Mouse (Mus musculus): Measurements from ENCODE around the gene Syt8. TPM values are rescaled to one million over a fixed set of nuclear protein-coding genes. Genes with fewer than 3 reads are reported as not detected.

Gene Syt8
- polyA plus RNA-seq, 1 experiment from 2014 or later = not detected

DNA sequence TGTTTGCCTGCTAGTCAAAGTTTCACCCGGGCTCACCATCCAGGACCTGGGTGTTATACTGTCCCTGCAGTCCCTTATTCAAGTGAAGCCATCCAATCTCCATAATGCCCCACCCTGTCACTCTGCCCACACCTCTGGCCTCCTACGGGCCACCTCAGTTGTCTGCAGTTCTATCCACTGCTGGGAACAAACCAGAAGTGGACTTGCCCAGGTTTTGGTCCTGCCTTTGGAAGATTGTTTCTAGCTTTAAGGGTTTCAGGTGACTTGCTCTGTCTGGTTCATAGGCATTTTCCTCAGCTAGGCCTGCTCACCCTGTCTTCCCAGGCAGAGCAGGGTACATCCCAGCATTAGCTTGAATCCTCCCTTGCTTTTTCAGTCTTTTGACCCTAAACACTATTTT lies 20.6 kb downstream of the Syt8 start:
- H3K36me3 ChIP-seq (replicated peaks; ENCODE audit: control insufficient read depth, insufficient read depth, low read depth, low read length) = no peaks in the 10 kb centered on the region
- H3K4me3 ChIP-seq (ENCODE audit: low read depth, low read length) = no peak overlapping the region
- WGBS = 63% methylated on average over 2 of the region's 2 CpGs
- H3K4me2 ChIP-seq (ENCODE audit: low read depth, low read length) = no peak overlapping the region
- no peaks in the 10 kb centered on the region for H3K27me3 ChIP-seq (ENCODE audit: control insufficient read depth, insufficient read depth, low read length)
- peaks cover 12% of the 10 kb centered on the region for H3K4me1 ChIP-seq (ENCODE audit: control insufficient read depth, insufficient read depth, low read length)
- no peaks in the 10 kb centered on the region for H3K9me3 ChIP-seq (replicated peaks; ENCODE audit: control insufficient read depth, low read length)
- H3K9ac ChIP-seq (replicated peaks; ENCODE audit: low read length) = peak overlapping the region; percentile 33; the same call in 1 of the 2 replicates
- DNase-seq (ENCODE audit: low spot score) (no peak), ATAC-seq (replicated peaks; ENCODE audit: insufficient number of reproducible peaks, low FRiP score, low TSS enrichment, low read depth) (no peak)
- H3K27ac ChIP-seq (replicated peaks; ENCODE audit: low read depth, low read length) = peak overlapping the region; percentile 77

DNA sequence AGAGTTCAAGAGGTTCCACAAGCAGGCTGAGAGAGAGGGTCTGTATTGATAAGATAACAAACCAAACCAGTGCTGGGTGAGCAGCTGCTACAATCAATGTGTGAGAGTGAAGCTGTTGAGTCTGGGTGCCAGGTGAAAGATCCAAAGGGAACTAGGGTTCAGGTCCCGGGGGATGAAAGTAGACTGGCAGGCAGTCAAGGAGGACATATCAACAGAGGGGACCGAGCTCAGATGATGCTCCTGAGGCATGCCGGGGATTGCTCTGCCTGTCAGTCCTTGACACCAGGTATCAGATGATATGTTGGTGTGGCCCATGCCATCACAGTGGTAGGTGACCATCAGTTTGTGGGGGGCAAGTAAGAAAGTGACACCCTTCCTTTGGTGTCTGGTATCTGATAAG lies 22.2 kb downstream of the Syt8 start:
- 0 out of 2 replicates have a peak, but pooled peaks have one; percentile 1 for ATAC-seq (replicated peaks; ENCODE audit: insufficient number of reproducible peaks, low FRiP score, low TSS enrichment, low read depth)
- no peak for DNase-seq (ENCODE audit: low spot score)
- WGBS = 69% methylated on average over 3 of the region's 3 CpGs
- H3K4me1 ChIP-seq (ENCODE audit: control insufficient read depth, insufficient read depth, low read length) = peaks cover 12% of the 10 kb centered on the region
- no peak overlapping the region for H3K4me3 ChIP-seq (ENCODE audit: low read depth, low read length)
- no peak overlapping the region for H3K4me2 ChIP-seq (ENCODE audit: low read depth, low read length)
- no peak overlapping the region for H3K9ac ChIP-seq (replicated peaks; ENCODE audit: low read length)
- H3K27ac ChIP-seq (replicated peaks; ENCODE audit: low read depth, low read length) = peak overlapping the region; percentile 94; the same call in 1 of the 2 replicates
- no peaks in the 10 kb centered on the region for H3K36me3 ChIP-seq (replicated peaks; ENCODE audit: control insufficient read depth, insufficient read depth, low read depth, low read length)
- no peaks in the 10 kb centered on the region for H3K27me3 ChIP-seq (ENCODE audit: control insufficient read depth, insufficient read depth, low read length)
- H3K9me3 ChIP-seq (replicated peaks; ENCODE audit: control insufficient read depth, low read length) = no peaks in the 10 kb centered on the region

DNA sequence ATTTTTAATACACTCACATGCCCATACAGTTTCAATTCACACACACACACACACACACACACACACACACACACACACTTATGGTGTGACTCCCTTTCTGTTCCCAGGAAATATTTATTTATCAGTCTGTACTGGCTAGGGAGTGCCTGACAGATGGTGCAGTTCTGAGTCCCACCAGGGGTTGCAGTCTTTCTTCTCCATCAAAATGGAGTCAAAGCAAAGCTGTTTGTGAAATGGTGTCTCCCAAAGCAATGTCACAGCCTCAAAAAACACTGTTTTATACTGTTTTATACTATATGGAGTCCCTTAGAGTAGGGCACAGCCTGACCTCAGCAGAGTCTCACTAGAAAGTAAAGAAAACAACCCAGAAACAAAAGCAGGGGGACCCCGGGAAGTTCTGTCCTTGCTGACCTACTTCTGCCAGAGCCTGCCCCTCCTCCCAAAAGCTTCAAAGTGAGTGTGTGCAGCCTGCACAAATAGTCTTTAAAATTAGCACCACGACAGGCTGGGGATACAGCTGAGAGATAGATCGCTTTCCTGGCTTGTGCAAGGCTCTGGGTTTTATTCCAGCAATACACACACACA lies 22.7 kb downstream of the Syt8 start:
- Histone ChIP-seq H3K4me3 (ENCODE audit: low read depth, low read length) (no peak overlapping the region), H3K27ac (replicated peaks; ENCODE audit: low read depth, low read length) (peak overlapping the region; percentile 94), H3K36me3 (replicated peaks; ENCODE audit: control insufficient read depth, insufficient read depth, low read depth, low read length) (no peaks in the 10 kb centered on the region), H3K4me1 (ENCODE audit: control insufficient read depth, insufficient read depth, low read length) (peaks cover 12% of the 10 kb centered on the region), H3K9ac (replicated peaks; ENCODE audit: low read length) (0 out of 2 replicates have a peak overlapping the region, but pooled peaks have one; percentile 18), H3K27me3 (ENCODE audit: control insufficient read depth, insufficient read depth, low read length) (no peaks in the 10 kb centered on the region), H3K9me3 (replicated peaks; ENCODE audit: control insufficient read depth, low read length) (no peaks in the 10 kb centered on the region), H3K4me2 (ENCODE audit: low read depth, low read length) (no peak overlapping the region)
- ATAC-seq (replicated peaks; ENCODE audit: insufficient number of reproducible peaks, low FRiP score, low TSS enrichment, low read depth) (peak; percentile 40), DNase-seq (ENCODE audit: low spot score) (peak; percentile 63)
- WGBS = 9% methylated on average over 3 of the region's 3 CpGs

DNA sequence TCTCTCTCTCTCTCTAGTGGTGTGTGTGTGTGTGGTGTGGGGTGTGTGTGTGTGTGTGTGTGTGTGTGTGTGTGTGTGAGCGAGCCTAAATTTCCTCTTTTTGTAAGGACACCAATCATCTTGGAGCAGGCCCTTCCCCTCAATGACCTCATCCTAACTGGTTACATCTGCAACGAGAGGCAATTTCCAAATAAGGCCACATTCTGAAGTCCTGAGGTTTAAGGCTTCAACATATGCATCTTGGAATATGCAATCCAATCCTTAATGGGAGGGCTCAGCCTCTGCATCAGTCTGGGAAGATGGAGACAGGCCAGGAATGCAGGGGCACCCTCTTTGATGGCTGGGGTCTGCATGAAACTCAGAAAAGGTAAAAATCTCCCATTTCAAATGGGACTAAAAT lies 23.4 kb downstream of the Syt8 start:
- H3K9ac ChIP-seq (replicated peaks; ENCODE audit: low read length) = no peak overlapping the region
- peak overlapping the region; percentile 94 for H3K27ac ChIP-seq (replicated peaks; ENCODE audit: low read depth, low read length)
- no peaks in the 10 kb centered on the region for H3K9me3 ChIP-seq (replicated peaks; ENCODE audit: control insufficient read depth, low read length)
- H3K36me3 ChIP-seq (replicated peaks; ENCODE audit: control insufficient read depth, insufficient read depth, low read depth, low read length) = no peaks in the 10 kb centered on the region
- peak; percentile 91 for DNase-seq (ENCODE audit: low spot score)
- ATAC-seq (replicated peaks; ENCODE audit: insufficient number of reproducible peaks, low FRiP score, low TSS enrichment, low read depth) = peak; percentile 54
- H3K4me2 ChIP-seq (ENCODE audit: low read depth, low read length) = no peak overlapping the region
- H3K4me3 ChIP-seq (ENCODE audit: low read depth, low read length) = no peak overlapping the region
- WGBS = 16% methylated on average over 2 of the region's 2 CpGs
- no peaks in the 10 kb centered on the region for H3K27me3 ChIP-seq (ENCODE audit: control insufficient read depth, insufficient read depth, low read length)
- H3K4me1 ChIP-seq (ENCODE audit: control insufficient read depth, insufficient read depth, low read length) = peaks cover 12% of the 10 kb centered on the region

DNA sequence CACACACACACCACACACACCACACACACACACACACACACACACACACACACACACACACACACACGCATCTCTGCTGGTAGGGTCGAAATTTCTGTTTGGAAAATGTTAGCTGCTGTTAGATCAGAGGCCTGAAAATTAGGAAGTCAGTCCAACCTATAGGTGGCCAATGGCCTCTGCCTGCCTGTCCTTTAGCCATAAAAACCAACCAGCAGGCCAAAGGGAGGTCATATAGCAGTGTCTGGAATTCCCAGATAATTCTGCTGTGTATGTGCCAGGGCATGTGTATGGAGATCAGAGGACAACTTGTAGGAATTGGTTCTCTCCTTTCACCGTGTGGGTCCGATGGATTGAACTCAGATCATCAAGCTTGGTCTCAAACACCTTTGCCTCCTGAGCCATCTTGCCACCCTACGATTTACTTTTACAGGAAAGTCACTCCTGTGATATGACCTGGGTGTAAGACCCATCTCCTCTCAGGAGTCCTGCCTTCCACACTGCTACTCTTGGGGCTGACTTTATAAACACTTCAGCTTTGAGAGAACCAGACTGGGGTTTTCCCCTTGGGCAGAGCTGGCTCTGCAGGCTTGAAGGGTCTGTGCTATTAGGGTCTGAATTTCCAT lies 24.1 kb downstream of the Syt8 start:
- no peaks in the 10 kb centered on the region for H3K9me3 ChIP-seq (replicated peaks; ENCODE audit: control insufficient read depth, low read length)
- H3K4me3 ChIP-seq (ENCODE audit: low read depth, low read length) = no peak overlapping the region
- no peaks in the 10 kb centered on the region for H3K27me3 ChIP-seq (ENCODE audit: control insufficient read depth, insufficient read depth, low read length)
- no peak overlapping the region for H3K4me2 ChIP-seq (ENCODE audit: low read depth, low read length)
- 71% methylated on average over 5 of the region's 5 CpGs for WGBS
- peaks cover 12% of the 10 kb centered on the region for H3K4me1 ChIP-seq (ENCODE audit: control insufficient read depth, insufficient read depth, low read length)
- no peak overlapping the region for H3K9ac ChIP-seq (replicated peaks; ENCODE audit: low read length)
- DNase-seq (ENCODE audit: low spot score) (no peak), ATAC-seq (replicated peaks; ENCODE audit: insufficient number of reproducible peaks, low FRiP score, low TSS enrichment, low read depth) (no peak)
- H3K27ac ChIP-seq (replicated peaks; ENCODE audit: low read depth, low read length) = peak overlapping the region; percentile 90
- H3K36me3 ChIP-seq (replicated peaks; ENCODE audit: control insufficient read depth, insufficient read depth, low read depth, low read length) = no peaks in the 10 kb centered on the region

DNA sequence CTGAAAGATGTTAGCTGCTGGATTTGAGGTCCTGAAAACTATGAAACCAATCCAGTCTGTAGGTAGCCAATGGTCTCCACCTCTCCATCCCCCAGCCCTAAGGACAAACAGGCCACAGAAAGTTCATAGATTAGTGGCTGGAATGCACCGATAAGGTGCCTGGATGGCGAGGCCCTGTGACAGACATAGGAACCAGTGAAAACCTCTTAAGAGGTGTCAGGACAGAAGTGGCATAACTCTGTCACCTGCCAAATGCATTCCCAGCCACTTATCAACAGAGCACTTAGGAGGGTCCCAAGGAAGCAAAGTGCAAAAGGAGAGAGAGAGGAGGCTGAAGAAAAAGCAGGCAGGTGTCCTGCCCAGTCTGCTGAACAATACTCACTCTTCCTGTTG lies 24.6 kb downstream of the Syt8 start:
- no peak overlapping the region for H3K9ac ChIP-seq (replicated peaks; ENCODE audit: low read length)
- no peaks in the 10 kb centered on the region for H3K27me3 ChIP-seq (ENCODE audit: control insufficient read depth, insufficient read depth, low read length)
- no peaks in the 10 kb centered on the region for H3K36me3 ChIP-seq (replicated peaks; ENCODE audit: control insufficient read depth, insufficient read depth, low read depth, low read length)
- WGBS = 60% methylated on average over 2 of the region's 2 CpGs
- no peak for DNase-seq (ENCODE audit: low spot score)
- no peak overlapping the region for H3K4me3 ChIP-seq (ENCODE audit: low read depth, low read length)
- H3K4me2 ChIP-seq (ENCODE audit: low read depth, low read length) = no peak overlapping the region
- no peaks in the 10 kb centered on the region for H3K9me3 ChIP-seq (replicated peaks; ENCODE audit: control insufficient read depth, low read length)
- H3K27ac ChIP-seq (replicated peaks; ENCODE audit: low read depth, low read length) = peak overlapping the region; percentile 90
- no peak for ATAC-seq (replicated peaks; ENCODE audit: insufficient number of reproducible peaks, low FRiP score, low TSS enrichment, low read depth)
- peaks cover 12% of the 10 kb centered on the region for H3K4me1 ChIP-seq (ENCODE audit: control insufficient read depth, insufficient read depth, low read length)

DNA sequence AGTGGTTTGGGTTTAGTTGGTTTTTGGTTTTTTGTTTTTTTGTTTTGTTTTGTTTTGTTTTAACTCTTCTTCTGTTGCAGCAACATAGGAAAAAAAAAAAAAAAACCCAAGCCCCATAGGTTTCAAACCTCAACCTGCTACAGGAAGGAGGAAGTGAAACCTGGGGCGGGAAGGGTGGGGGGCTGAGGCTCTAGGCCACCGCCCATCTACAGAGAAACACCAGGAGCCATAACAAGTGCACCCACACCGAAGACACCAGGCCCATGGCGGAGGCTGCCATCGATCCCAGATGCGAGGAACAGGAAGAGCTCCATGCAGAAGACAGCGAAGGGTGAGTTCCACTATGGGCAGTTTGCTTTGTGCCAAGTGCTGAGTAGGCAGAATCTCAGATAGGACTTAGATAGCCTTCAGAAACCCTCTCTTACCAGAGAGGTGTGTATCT lies 26.0 kb downstream of the Syt8 start, which contains the start of gene Lsp1:
Gene Lsp1, plus strand, starts transcription at position 174 of the 442 bp plus-strand sequence.
- no peak within 1 kb of the TSS for H3K9ac ChIP-seq (replicated peaks; ENCODE audit: low read length)
- no peaks in the 10 kb centered on the region for H3K36me3 ChIP-seq (replicated peaks; ENCODE audit: control insufficient read depth, insufficient read depth, low read depth, low read length)
- no peak for DNase-seq (ENCODE audit: low spot score)
- H3K4me2 ChIP-seq (ENCODE audit: low read depth, low read length) = no peak within 1 kb of the TSS
- H3K9me3 ChIP-seq (replicated peaks; ENCODE audit: control insufficient read depth, low read length) = no peaks in the 10 kb centered on the region
- H3K4me1 ChIP-seq (ENCODE audit: control insufficient read depth, insufficient read depth, low read length) = peaks cover 9% of the 10 kb centered on the region; the same call in 1 of the 2 replicates
- H3K27me3 ChIP-seq (ENCODE audit: control insufficient read depth, insufficient read depth, low read length) = no peaks in the 10 kb centered on the region
- no peak within 1 kb of the TSS for H3K4me3 ChIP-seq (ENCODE audit: low read depth, low read length)
- H3K27ac ChIP-seq (replicated peaks; ENCODE audit: low read depth, low read length) = no peak within 1 kb of the TSS
- WGBS = 92% methylated on average over 7 of the region's 7 CpGs
- ATAC-seq (replicated peaks; ENCODE audit: insufficient number of reproducible peaks, low FRiP score, low TSS enrichment, low read depth) = no peak

DNA sequence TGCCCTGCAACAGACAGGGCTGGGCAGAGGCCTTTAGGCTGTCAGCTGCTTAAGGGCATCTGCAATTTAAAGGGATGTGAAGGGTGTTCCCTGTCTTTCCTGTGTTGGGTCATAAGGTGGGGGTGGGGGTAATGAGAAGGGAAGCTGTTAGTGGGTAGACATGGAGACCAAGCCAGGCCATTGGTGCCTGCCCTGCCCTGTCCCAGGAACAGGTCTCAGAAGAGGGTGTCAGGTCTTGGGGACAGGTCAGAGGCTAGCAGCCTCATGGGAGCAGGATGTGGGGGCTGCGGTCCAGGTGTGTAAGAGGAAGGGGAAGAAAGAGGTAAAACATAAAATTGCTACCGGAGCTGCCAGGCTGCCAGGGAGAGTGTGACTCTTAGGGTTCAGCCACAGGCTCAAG lies 26.8 kb downstream of the Syt8 start:
- H3K9me3 ChIP-seq (replicated peaks; ENCODE audit: control insufficient read depth, low read length) = no peaks in the 10 kb centered on the region

More for the DNA sequence above, 26.8 kb downstream of the Syt8 start:
- H3K27me3 ChIP-seq (ENCODE audit: control insufficient read depth, insufficient read depth, low read length) = no peaks in the 10 kb centered on the region
- no peak overlapping the region for H3K27ac ChIP-seq (replicated peaks; ENCODE audit: low read depth, low read length)
- ATAC-seq (replicated peaks; ENCODE audit: insufficient number of reproducible peaks, low FRiP score, low TSS enrichment, low read depth) (no peak), DNase-seq (ENCODE audit: low spot score) (no peak)
- H3K4me1 ChIP-seq (ENCODE audit: control insufficient read depth, insufficient read depth, low read length) = peaks cover 6% of the 10 kb centered on the region; the same call in 1 of the 2 replicates
- H3K4me2 ChIP-seq (ENCODE audit: low read depth, low read length) = no peak overlapping the region
- WGBS = 94% methylated on average over 2 of the region's 2 CpGs
- no peak overlapping the region for H3K4me3 ChIP-seq (ENCODE audit: low read depth, low read length)
- no peak overlapping the region for H3K9ac ChIP-seq (replicated peaks; ENCODE audit: low read length)
- H3K36me3 ChIP-seq (replicated peaks; ENCODE audit: control insufficient read depth, insufficient read depth, low read depth, low read length) = no peaks in the 10 kb centered on the region
